Mouse (Mus musculus): ENCODE measurements around the gene Dennd4b. TPM values are rescaled to one million over a fixed set of nuclear protein-coding genes. Genes with fewer than 3 reads are reported as not detected.

Gene Dennd4b
- polyA plus RNA-seq, 1 experiment from 2014 or later, result 3.7 TPM

DNA sequence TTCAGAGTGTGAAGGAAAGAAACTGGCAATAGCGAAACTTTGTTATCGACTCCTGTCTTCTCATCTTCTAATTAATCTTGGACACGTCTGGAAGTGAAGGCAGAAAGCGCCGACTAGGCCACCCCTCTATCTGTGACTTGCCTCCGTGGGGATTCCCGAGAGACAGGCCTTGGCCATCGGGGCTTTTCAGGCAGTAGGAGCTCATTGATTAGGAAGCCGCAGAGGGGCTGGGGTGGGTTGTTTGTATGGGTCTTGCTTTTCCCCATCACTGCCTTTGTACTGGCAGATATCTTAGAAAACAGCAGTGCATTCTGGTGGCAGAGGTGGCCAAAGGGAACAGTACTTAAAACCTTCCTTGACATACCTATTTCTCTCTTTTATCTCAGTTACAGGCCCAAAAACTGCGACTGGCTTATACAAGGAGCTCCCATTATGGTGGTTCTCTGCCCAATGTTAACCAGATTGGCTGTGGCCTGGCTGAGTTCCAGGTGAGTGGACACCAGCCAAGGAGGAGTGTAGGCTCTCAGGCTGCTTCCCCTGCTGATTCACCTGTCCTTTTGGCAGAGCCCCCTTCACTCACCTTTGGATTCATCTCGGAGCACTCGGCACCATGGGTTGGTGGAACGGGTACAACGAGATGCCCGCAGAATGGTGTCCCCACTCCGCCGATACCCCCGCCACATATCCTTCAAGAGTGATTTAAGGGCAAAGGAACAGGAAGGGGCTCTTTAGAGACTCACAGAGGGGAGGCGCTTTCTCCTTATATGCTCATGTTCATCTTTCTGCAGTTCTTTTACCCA is 8.1 kb upstream of the Dennd4b start:
- no peaks in the 10 kb centered on the region for H3K27me3 ChIP-seq (ENCODE audit: control insufficient read depth, insufficient read depth, low read depth, low read length)
- ATAC-seq (ENCODE audit: low read depth), result no peak
- H3K9ac ChIP-seq (ENCODE audit: low read length), result no peak overlapping the region
- H3K27ac ChIP-seq (ENCODE audit: low read length), result no peak overlapping the region
- no peak overlapping the region for H3K4me3 ChIP-seq (ENCODE audit: low read length)
- 84% methylated on average over 19 of the region's 19 CpGs for WGBS
- H3K4me2 ChIP-seq (ENCODE audit: low read depth, low read length), result no peak overlapping the region
- no peaks in the 10 kb centered on the region for H3K9me3 ChIP-seq (ENCODE audit: control insufficient read depth, low read length)
- peaks cover 13% of the 10 kb centered on the region for H3K4me1 ChIP-seq (replicated peaks; ENCODE audit: control insufficient read depth, insufficient read depth, low read length)
- peaks cover 31% of the 10 kb centered on the region for H3K36me3 ChIP-seq (ENCODE audit: control insufficient read depth, insufficient read depth, low read length)

DNA sequence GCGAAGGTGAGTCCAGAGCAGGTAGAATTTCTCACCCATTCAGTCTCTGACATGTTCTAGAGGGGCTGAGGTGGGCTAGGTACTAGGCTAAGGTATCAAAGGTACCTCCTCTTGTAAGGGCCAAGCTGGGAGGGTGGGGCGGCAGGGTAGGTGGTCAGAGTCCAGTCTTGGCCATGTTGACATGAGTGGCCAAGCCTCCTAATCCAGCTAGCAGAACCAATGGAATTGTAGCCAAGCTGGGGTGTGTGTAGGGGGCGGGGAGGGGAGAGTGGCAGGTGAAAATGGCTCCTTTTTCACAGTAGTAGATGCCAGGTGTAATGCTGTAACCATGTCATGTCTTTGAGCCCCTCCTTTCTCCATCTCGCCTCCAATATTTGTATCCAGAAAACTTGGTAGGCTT is 6.5 kb upstream of the Dennd4b start:
- no peak overlapping the region for H3K4me2 ChIP-seq (ENCODE audit: low read depth, low read length)
- no peak overlapping the region for H3K27ac ChIP-seq (ENCODE audit: low read length)
- H3K4me1 ChIP-seq (replicated peaks; ENCODE audit: control insufficient read depth, insufficient read depth, low read length), result peaks cover 13% of the 10 kb centered on the region
- no peaks in the 10 kb centered on the region for H3K9me3 ChIP-seq (ENCODE audit: control insufficient read depth, low read length)
- no peak overlapping the region for H3K4me3 ChIP-seq (ENCODE audit: low read length)
- peaks cover 37% of the 10 kb centered on the region for H3K36me3 ChIP-seq (ENCODE audit: control insufficient read depth, insufficient read depth, low read length)
- no peaks in the 10 kb centered on the region for H3K27me3 ChIP-seq (ENCODE audit: control insufficient read depth, insufficient read depth, low read depth, low read length)
- no peak for ATAC-seq (ENCODE audit: low read depth)
- H3K9ac ChIP-seq (ENCODE audit: low read length), result no peak overlapping the region
- 91% methylated on average over 4 of the region's 4 CpGs for WGBS

DNA sequence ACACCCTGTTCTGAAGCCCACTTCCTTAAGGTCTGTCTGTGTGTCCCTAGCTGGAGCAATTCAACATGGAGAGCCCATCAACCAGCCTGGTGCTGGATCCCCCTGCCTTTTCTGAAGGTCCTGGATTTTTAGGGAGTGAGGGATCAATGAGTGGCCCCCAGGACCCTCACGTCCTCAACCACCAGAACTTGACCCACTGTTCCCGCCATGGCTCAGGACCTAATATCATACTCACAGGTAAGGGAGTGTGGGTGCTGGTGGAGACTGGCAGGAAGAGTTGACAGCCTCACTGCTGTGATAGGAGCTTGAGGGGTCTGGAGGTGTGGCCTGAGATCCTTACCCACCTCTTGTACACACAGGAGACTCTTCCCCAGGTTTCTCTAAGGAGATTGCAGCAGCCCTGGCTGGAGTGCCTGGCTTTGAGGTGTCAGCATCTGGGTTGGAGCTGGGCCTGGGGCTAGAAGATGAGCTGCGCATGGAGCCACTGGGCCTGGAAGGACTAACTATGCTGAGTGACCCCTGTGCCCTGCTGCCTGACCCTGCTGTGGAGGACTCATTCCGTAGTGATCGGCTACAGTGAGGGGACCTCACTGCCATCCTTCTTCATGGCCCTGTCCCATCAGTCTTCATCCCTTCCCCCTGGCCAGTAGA is 1.7 kb upstream of the Dennd4b start:
- WGBS, result 87% methylated on average over 5 of the region's 5 CpGs
- H3K9ac ChIP-seq (ENCODE audit: low read length), result no peak overlapping the region
- H3K4me2 ChIP-seq (ENCODE audit: low read depth, low read length), result no peak overlapping the region
- H3K27me3 ChIP-seq (ENCODE audit: control insufficient read depth, insufficient read depth, low read depth, low read length), result no peaks in the 10 kb centered on the region
- no peak overlapping the region for H3K4me3 ChIP-seq (ENCODE audit: low read length)
- ATAC-seq (ENCODE audit: low read depth), result no peak
- peaks cover 34% of the 10 kb centered on the region for H3K36me3 ChIP-seq (ENCODE audit: control insufficient read depth, insufficient read depth, low read length)
- peaks cover 9% of the 10 kb centered on the region for H3K4me1 ChIP-seq (replicated peaks; ENCODE audit: control insufficient read depth, insufficient read depth, low read length)
- no peak overlapping the region for H3K27ac ChIP-seq (ENCODE audit: low read length)
- H3K9me3 ChIP-seq (ENCODE audit: control insufficient read depth, low read length), result no peaks in the 10 kb centered on the region

- 32% methylated on average over 10 of the region's 10 CpGs for WGBS
These were observed 325 bp upstream of the Dennd4b start for GRCm38 (mm10) chr3:90264687-90265033.

GRCm38 (mm10) chr3:90265932-90266741 is 1.2 kb downstream of the Dennd4b start:
- WGBS, result 19% methylated on average over 16 of the region's 16 CpGs
- peak overlapping the region; percentile 98 for H3K27ac ChIP-seq (ENCODE audit: low read length)
- ATAC-seq (ENCODE audit: low read depth), result no peak
- no peaks in the 10 kb centered on the region for H3K9me3 ChIP-seq (ENCODE audit: control insufficient read depth, low read length)
- H3K4me3 ChIP-seq (ENCODE audit: low read length), result peak overlapping the region; percentile 81
- peak overlapping the region; percentile 62 for H3K4me2 ChIP-seq (ENCODE audit: low read depth, low read length)
- peaks cover 9% of the 10 kb centered on the region for H3K4me1 ChIP-seq (replicated peaks; ENCODE audit: control insufficient read depth, insufficient read depth, low read length)
- no peaks in the 10 kb centered on the region for H3K27me3 ChIP-seq (ENCODE audit: control insufficient read depth, insufficient read depth, low read depth, low read length)
- H3K9ac ChIP-seq (ENCODE audit: low read length), result peak overlapping the region; percentile 87
- peaks cover 14% of the 10 kb centered on the region for H3K36me3 ChIP-seq (ENCODE audit: control insufficient read depth, insufficient read depth, low read length)

More at GRCm38 (mm10) chr3:90264687-90265033, 325 bp upstream of the Dennd4b start:
- Histone ChIP-seq H3K4me3 (ENCODE audit: low read length) (peak overlapping the region; percentile 81), H3K27me3 (ENCODE audit: control insufficient read depth, insufficient read depth, low read depth, low read length) (no peaks in the 10 kb centered on the region), H3K36me3 (ENCODE audit: control insufficient read depth, insufficient read depth, low read length) (peaks cover 25% of the 10 kb centered on the region), H3K27ac (ENCODE audit: low read length) (peak overlapping the region; percentile 98), H3K9me3 (ENCODE audit: control insufficient read depth, low read length) (no peaks in the 10 kb centered on the region), H3K4me1 (replicated peaks; ENCODE audit: control insufficient read depth, insufficient read depth, low read length) (peaks cover 9% of the 10 kb centered on the region), H3K9ac (ENCODE audit: low read length) (peak overlapping the region; percentile 87), H3K4me2 (ENCODE audit: low read depth, low read length) (peak overlapping the region; percentile 62)
- no peak for ATAC-seq (ENCODE audit: low read depth)

GRCm38 (mm10) chr3:90266901-90267775 is 2.2 kb downstream of the Dennd4b start:
- Histone ChIP-seq H3K36me3 (ENCODE audit: control insufficient read depth, insufficient read depth, low read length) (peaks cover 7% of the 10 kb centered on the region), H3K27ac (ENCODE audit: low read length) (no peak overlapping the region)

DNA sequence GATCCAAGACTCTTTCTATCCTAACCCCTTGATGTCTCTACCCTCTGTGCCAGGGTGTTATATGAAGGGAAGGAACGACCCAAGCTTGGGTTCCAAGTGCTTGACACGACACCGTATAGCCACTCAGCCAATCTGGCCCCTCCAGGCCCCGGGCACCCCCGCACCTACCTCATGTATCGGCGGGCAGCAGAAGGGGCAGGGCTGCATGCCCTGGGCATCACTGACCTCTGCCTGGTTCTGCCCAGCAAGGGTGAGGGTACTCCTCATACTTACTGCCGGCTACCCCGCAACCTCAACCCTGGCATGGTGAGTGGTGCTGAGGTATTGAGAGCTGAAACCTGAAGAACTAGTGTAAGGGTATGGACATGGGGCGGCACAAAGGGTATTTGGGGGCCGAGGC is 3.2 kb downstream of the Dennd4b start:
- Histone ChIP-seq H3K4me3 (ENCODE audit: low read length) (no peak overlapping the region), H3K9ac (ENCODE audit: low read length) (no peak overlapping the region), H3K27ac (ENCODE audit: low read length) (no peak overlapping the region), H3K9me3 (ENCODE audit: control insufficient read depth, low read length) (no peaks in the 10 kb centered on the region), H3K4me2 (ENCODE audit: low read depth, low read length) (no peak overlapping the region), H3K4me1 (replicated peaks; ENCODE audit: control insufficient read depth, insufficient read depth, low read length) (peaks cover 9% of the 10 kb centered on the region), H3K36me3 (ENCODE audit: control insufficient read depth, insufficient read depth, low read length) (peaks cover 10% of the 10 kb centered on the region), H3K27me3 (ENCODE audit: control insufficient read depth, insufficient read depth, low read depth, low read length) (no peaks in the 10 kb centered on the region)
- 94% methylated on average over 11 of the region's 11 CpGs for WGBS
- ATAC-seq (ENCODE audit: low read depth), result no peak

More at GRCm38 (mm10) chr3:90266901-90267775, 2.2 kb downstream of the Dennd4b start:
- Histone ChIP-seq H3K4me3 (ENCODE audit: low read length) (peak overlapping the region; percentile 81; the same call in 1 of the 2 replicates), H3K9me3 (ENCODE audit: control insufficient read depth, low read length) (no peaks in the 10 kb centered on the region), H3K27me3 (ENCODE audit: control insufficient read depth, insufficient read depth, low read depth, low read length) (no peaks in the 10 kb centered on the region), H3K4me2 (ENCODE audit: low read depth, low read length) (peak overlapping the region; percentile 62; the same call in 1 of the 2 replicates), H3K4me1 (replicated peaks; ENCODE audit: control insufficient read depth, insufficient read depth, low read length) (peaks cover 9% of the 10 kb centered on the region), H3K9ac (ENCODE audit: low read length) (no peak overlapping the region)
- ATAC-seq (ENCODE audit: low read depth), result no peak
- 87% methylated on average over 20 of the region's 20 CpGs for WGBS

DNA sequence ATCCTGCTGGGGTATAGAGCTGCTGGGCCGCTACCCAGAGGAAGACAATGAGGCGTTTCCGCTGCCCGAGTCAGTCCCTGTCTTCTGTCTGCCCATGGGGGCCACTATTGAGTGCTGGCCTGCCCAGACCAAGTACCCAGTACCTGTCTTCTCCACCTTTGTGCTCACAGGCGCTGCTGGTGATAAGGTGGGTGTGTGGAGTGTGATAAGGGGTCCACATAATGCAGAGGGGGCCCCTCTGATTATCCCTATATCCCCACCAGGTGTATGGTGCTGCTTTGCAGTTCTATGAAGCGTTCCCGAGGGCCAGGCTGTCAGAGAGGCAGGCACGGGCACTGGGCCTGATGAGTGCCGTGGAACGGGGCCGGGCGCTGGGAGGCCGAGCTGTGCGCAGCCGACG is 4.0 kb downstream of the Dennd4b start:
- WGBS, result 90% methylated on average over 16 of the region's 16 CpGs
- Histone ChIP-seq H3K4me2 (ENCODE audit: low read depth, low read length) (no peak overlapping the region), H3K36me3 (ENCODE audit: control insufficient read depth, insufficient read depth, low read length) (peaks cover 9% of the 10 kb centered on the region), H3K9me3 (ENCODE audit: control insufficient read depth, low read length) (no peaks in the 10 kb centered on the region), H3K9ac (ENCODE audit: low read length) (no peak overlapping the region), H3K4me1 (replicated peaks; ENCODE audit: control insufficient read depth, insufficient read depth, low read length) (peaks cover 9% of the 10 kb centered on the region), H3K27me3 (ENCODE audit: control insufficient read depth, insufficient read depth, low read depth, low read length) (no peaks in the 10 kb centered on the region), H3K4me3 (ENCODE audit: low read length) (no peak overlapping the region), H3K27ac (ENCODE audit: low read length) (no peak overlapping the region)
- no peak for ATAC-seq (ENCODE audit: low read depth)

All from lung, embryonic 16.5 days (tissue).